Mouse (Mus musculus) brain, adult 2 months (tissue): ENCODE data around the gene Rcc1.
A peak's percentile ranks its signal among the peaks of the same experiment; 100 is the strongest.
"Not testable (repeated sequence)": the region's sequence is repeated elsewhere in the genome, so short reads cannot be mapped to it uniquely, and the experiment has no call there.

ENCODE experiments used
- DNase-seq: peaks from one replicate; pipeline ENCODE4 v3.0.0; 2011; ENCODE audit warnings: low read depth, low spot score

The Rcc1 gene

DNA sequence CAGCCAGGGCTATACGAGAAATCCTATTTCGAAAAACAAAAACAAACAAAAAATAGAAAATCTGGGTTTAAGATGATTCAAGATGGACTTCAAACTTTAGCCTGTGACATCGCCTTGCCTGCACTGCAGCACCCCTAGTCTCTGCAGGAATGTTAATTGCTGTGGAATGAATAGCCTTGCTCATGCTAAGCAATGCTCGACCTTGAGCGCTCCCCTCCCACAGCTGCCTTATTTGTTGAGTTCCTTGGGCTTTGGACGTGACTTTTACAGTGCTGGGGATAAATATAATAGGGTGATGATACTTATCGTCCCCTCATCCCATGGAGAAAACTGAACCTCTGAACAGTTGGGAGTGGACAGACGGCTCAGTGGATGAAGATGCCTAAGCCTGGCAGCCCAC, 37.7 kb downstream of the Rcc1 start:
- no peak for DNase-seq

DNA sequence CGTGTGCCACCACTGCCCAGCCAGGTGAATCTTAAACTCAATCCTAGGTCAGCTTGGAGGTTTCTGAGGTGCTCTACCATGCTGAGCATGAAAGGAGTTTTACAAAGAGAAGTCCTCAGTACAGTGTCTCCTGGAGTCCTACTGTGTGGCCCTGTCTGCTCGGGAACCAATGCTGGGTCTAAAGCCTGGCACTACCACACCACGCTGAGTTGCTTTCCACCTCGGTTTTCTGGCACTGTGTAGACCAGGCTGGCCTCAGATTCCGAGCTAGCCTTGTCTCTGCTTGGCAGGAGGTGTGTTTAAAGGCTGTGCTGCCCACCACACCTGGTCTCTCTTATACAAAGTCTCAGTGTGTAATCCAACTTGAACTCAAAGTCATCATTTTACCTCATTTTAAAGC, 40.8 kb downstream of the Rcc1 start:
- no peak for DNase-seq

DNA sequence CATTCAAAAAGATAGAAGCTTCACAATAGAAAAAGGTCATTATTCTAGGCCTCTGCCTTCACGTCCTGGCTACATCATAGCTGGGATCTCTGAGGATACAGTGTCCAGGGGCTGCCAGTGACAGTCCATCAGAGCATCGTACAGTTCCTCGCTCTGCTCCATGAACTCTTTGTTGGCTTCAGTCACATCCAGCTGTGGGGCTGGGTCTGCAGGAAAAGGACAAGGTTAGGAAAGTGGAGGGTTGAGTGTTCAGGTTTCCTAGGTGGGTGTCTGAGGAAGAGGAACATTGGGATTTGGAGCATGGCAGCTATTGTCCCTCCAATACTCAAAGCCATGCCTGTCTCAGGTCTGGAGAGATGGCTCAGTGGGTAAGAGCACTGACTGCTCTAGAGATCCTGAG, 41.6 kb downstream of the Rcc1 start:
- DNase-seq = no peak

DNA sequence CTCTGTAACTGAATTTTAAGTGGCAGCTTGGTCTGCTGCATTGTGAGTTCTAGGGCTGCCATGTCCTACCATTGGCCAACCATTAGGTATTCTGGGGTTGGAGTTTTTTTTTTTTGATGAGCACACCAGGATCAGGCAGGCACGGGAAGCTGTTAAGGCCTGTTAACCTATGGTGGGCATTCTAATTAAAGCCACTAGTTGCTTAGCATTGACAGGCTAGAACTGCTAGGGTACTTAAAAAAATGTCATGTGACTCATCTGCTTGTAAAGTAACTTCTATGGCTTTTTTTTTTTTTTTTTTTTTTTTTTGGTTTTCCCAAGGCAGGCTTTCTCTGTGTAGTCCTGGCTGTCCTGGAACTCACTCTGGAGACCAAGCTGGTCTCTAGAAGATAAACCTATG, 42.2 kb downstream of the Rcc1 start:
- DNase-seq = no peak

DNA sequence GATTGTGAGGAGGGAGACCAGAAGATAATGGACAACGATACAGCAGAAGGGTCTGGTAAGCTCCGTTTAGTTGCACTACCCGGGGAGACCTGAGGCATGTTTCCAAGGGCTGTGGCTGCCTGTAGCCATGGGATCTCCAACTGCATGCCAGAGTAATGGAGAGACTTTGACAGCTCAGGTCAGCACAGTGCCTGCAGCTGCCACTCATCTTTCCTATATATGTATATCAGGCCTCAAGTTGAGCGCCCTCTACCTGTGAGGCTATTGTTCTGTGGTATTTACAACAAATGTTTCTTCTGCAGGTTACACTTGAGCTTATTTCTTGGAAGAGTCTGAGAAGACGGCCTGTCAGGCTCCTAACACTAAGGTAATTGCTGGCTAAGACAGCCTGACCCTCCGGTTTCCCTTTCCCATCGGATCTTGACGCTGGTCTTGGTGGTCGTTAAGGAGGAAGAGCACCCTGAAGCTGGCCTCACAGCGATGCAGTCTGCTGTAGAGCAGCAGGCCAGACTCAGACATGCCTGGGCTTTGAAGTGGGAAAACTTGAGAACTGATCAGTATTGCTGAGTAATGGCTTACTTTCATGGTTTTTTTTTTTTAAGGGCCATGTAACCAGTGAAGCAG, 43.4 kb downstream of the Rcc1 start:
- DNase-seq = peak; percentile 66

DNA sequence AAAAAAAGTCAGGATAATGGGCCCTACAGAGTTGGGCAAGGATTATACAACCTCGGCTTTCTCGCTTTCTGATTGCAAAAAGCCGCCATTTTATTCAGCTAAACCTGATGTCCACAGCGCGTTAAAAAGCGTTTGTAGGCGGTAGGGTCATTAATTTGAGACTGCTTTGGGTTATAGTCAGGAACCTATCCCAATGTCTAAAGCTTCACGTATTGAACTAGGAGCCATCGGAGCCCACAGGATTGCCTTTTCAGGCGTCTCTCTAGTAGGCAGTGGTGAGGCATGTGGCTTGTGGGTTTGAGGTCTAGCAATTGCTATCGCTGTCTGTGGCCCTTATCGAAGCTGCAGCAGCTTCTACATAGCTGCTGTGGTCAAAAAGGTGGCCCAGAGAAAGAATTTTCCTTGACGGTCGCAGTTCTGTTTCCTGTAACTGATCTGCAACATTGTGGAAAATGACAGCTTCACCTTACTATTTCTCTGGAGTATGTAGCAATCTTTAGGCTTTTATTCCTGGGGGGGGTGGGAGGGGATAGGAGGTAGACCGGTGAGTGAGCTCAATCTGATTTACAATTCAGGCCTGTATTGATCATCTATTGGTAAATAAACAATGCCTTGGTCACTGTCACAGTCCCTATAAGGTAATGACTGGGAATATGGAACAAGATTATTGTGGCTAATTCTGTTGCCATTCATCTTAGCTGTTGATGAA, 44.1 kb downstream of the Rcc1 start:
- peak; percentile 49 for DNase-seq

GRCm38 (mm10) chr4:132308437-132309139, 44.8 kb downstream of the Rcc1 start:
- DNase-seq = peak; percentile 98

GRCm38 (mm10) chr4:132306004-132306403, 47.4 kb downstream of the Rcc1 start:
- DNase-seq = peak; percentile 12

DNA sequence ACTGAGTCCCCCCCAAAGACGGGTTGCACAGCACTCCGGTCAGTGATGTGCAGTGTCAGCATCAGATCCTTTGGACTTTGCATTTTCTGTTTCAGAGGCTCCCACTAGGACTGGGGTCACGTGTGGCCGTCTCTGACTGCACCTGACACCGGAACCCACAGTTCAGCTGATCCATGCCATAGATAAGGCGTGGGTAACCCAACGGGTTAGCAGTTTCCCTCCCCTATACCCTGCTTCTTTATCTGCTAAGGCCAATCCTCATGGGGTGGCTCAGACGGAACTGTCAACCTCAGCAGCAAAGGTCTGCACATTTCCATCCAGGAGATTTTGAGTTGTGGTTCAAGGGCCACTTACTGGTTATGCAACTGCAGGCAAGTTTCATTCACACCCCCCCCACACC, 48.1 kb downstream of the Rcc1 start:
- no peak for DNase-seq

GRCm38 (mm10) chr4:132303484-132303883, 49.9 kb downstream of the Rcc1 start:
- not testable (repeated sequence) for DNase-seq

- DNase-seq = peak; percentile 81
Observed at GRCm38 (mm10) chr4:132302939-132303479, 50.4 kb downstream of the Rcc1 start, which contains the start of gene Rab42. Rab42 (minus strand) TSS chr4:132303385.

GRCm38 (mm10) chr4:132301965-132302938, 51.2 kb downstream of the Rcc1 start:
- peak; percentile 56 for DNase-seq

DNA sequence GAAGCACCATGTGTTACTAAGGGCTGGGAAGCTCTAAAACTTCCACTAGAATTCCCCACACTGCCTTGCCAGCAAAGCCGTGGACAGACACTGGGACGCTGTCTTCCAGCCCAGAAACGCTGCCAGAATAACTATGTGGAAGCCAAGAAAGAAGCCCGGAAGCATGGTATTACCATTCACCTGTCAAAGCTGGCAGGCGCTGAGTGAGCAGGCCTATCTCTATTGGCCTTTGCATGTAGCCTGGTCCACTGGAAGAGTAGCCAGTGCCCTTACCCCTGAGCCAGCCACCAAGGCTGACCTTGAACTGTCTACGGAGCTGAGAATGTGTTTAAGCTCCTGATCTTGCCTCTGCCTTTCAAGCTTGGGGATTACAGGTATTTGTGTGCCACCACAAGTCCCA, 51.9 kb downstream of the Rcc1 start:
- DNase-seq = no peak

- no peak for DNase-seq
Observed at GRCm38 (mm10) chr4:132299849-132300248, 53.6 kb downstream of the Rcc1 start.

- no peak for DNase-seq
Observed at GRCm38 (mm10) chr4:132295696-132296390, 57.6 kb downstream of the Rcc1 start.

GRCm38 (mm10) chr4:132293682-132294240, 59.6 kb downstream of the Rcc1 start:
- no peak for DNase-seq

GRCm38 (mm10) chr4:132292988-132293387, 60.4 kb downstream of the Rcc1 start:
- peak; percentile 57 for DNase-seq

GRCm38 (mm10) chr4:132291624-132292335, 61.6 kb downstream of the Rcc1 start:
- no peak for DNase-seq

GRCm38 (mm10) chr4:132291056-132291455, 62.3 kb downstream of the Rcc1 start:
- no peak for DNase-seq

DNA sequence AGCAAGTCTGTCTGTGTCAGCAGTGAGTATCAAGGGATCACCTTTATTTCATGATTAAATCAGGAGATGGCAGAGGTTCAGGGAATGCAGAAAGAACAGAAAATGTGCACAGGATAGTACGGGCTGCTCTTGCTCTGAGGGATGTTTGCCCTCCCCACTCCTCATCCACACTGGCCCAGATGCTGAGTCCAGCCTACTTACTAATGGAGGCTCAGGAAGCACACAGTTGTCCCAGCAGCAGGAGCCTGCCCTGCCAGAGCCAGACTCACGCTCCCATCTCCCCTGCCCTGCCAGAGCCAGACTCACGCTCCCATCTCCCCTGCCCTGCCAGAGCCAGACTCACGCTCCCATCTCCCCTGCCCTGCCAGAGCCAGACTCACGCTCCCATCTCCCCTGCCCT, 64.6 kb downstream of the Rcc1 start:
- DNase-seq = not testable (repeated sequence)
